Mouse (Mus musculus): ENCODE results near the gene Orai1. TPM values are rescaled to one million over a fixed set of nuclear protein-coding genes. Genes with fewer than 3 reads are reported as not detected.

Orai1 gene
- polyA plus RNA-seq, 1 experiment from 2014 or later = 12.5 TPM

DNA sequence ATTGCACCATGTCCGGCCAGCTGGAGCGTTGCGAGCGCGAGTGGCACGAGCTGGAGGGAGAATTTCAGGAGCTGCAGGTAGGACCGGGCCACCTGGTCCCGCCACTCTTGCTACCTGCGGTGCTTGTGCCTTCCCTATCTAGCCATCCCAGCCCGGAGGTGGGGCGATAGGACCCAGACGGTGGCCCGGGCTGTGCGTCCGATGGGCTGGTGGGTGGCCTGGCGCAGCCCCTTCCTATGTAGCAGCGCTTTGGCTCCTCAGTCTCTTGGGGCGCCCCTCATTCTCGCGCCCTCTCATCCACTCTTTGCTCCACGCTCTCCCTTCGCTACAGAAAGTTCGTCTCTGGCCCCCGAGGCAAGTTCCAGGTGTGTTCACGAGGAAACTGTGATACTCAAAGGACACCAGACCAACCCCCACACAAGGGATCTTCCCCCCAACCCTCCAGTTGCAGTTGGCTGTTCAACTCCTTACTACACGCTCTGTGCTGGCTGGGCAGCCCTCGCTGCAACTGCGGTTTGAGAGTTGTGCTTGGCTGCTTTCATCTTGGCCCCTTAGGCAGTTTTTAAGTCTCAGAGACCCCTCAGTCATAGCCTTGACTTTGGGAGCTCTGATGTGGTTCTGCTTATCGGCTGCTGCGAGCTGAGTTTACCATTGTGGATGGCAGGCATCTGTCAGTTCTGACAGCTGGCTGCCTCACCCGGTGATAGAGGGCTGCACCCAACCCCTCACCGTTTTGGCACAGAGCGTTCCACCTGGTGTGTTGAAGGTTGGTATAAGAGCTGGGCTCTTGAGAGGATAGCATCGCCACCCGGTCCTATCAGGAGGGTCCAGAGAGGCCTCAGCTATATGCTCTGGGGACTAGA lies 61.8 kb downstream of the Orai1 start:
- Histone ChIP-seq H3K4me3 (peak overlapping the region; percentile 74), H3K9ac (peak overlapping the region; percentile 80), H3K4me2 (peak overlapping the region; percentile 97), H3K27me3 (no peaks in the 10 kb centered on the region), H3K36me3 (no peaks in the 10 kb centered on the region), H3K9me3 (no peaks in the 10 kb centered on the region), H3K4me1 (peaks cover 24% of the 10 kb centered on the region), H3K27ac (peak overlapping the region; percentile 73)
- ATAC-seq (ENCODE audit: insufficient number of reproducible peaks, insufficient read depth, low FRiP score, low TSS enrichment, low read depth) = peak; percentile 81
- WGBS = 3% methylated on average over 35 of the region's 35 CpGs

DNA sequence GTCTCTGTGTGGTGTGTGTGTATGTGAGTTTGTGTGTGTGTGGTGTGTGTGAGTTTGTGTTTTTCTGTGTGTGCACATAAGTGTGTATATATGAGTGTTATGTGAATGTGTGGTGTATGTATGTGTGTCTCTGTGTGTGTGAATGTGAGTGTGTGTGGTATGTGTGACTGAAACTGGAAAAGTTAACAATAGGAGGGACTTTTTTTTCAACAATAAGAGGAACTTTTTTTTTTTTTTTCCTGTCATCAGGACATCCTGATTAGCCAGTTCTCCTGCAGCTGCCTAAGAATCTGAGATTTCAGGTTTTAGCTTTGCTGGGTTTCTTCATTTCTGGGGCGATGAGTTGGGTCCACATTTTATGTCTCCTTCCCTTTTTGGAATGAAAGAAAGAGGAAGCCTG lies 64.7 kb downstream of the Orai1 start:
- Histone ChIP-seq H3K9ac (0 out of 2 replicates have a peak overlapping the region, but pooled peaks have one; percentile 7), H3K4me2 (no peak overlapping the region), H3K36me3 (no peaks in the 10 kb centered on the region), H3K9me3 (no peaks in the 10 kb centered on the region), H3K27me3 (no peaks in the 10 kb centered on the region), H3K27ac (0 out of 2 replicates have a peak overlapping the region, but pooled peaks have one; percentile 29), H3K4me3 (no peak overlapping the region), H3K4me1 (peaks cover 24% of the 10 kb centered on the region)
- WGBS = 86% methylated on average over 1 of the region's 1 CpGs
- no peak for ATAC-seq (ENCODE audit: insufficient number of reproducible peaks, insufficient read depth, low FRiP score, low TSS enrichment, low read depth)

DNA sequence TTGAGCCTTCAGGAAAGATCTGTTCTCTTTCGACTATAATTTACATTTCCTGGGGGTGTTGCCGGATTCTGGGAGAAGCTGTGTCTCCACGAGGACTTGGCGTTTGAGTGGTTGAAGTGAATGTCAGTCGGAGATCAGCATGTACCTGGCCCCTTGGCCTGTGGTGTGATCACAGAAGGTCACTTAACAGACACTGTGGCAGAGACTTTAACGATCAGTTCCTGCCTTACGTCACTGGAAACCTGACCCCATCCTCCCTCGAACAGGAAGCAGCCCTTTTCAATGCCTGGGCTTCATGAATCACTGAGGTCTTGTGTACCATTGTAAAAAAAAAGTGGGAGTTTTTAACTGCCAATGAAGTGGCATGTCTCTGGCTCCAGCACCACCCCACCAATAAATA lies 65.2 kb downstream of the Orai1 start:
- H3K9me3 ChIP-seq = no peaks in the 10 kb centered on the region
- ATAC-seq (ENCODE audit: insufficient number of reproducible peaks, insufficient read depth, low FRiP score, low TSS enrichment, low read depth) = no peak
- WGBS = 49% methylated on average over 8 of the region's 8 CpGs
- no peak overlapping the region for H3K4me2 ChIP-seq
- H3K4me3 ChIP-seq = no peak overlapping the region
- H3K9ac ChIP-seq = no peak overlapping the region
- H3K27ac ChIP-seq = 0 out of 2 replicates have a peak overlapping the region, but pooled peaks have one; percentile 29
- H3K4me1 ChIP-seq = peaks cover 24% of the 10 kb centered on the region
- H3K36me3 ChIP-seq = no peaks in the 10 kb centered on the region
- H3K27me3 ChIP-seq = no peaks in the 10 kb centered on the region

Other genes starting within 250 kb of the Orai1 start
- gene Camkk2, start 235.7 kb upstream of the Orai1 start, polyA plus RNA-seq (2015; fragmentation: Nextera tagmentation; extraction: Ambion mirVana) = 39.9 and 47.3 TPM in 2 replicates
- gene Anapc5, start 193.7 kb upstream of the Orai1 start, polyA plus RNA-seq (2015; fragmentation: Nextera tagmentation; extraction: Ambion mirVana) = 437 and 454 TPM in 2 replicates
- 38.9 and 43.0 TPM in 2 replicates for gene Rnf34, start 165.0 kb upstream of the Orai1 start, polyA plus RNA-seq (2015; fragmentation: Nextera tagmentation; extraction: Ambion mirVana)
- gene Kdm2b, start 25.3 kb upstream of the Orai1 start, polyA plus RNA-seq (2015; fragmentation: Nextera tagmentation; extraction: Ambion mirVana) = 61.6 and 61.9 TPM in 2 replicates
- gene Morn3, start 31.9 kb downstream of the Orai1 start, polyA plus RNA-seq (2015; fragmentation: Nextera tagmentation; extraction: Ambion mirVana) = not detected in 2 replicates
- gene Tmem120b, start 53.3 kb downstream of the Orai1 start, polyA plus RNA-seq (2015; fragmentation: Nextera tagmentation; extraction: Ambion mirVana) = 14.4 and 15.8 TPM in 2 replicates
- gene Rhof, start 117.6 kb downstream of the Orai1 start, polyA plus RNA-seq (2015; fragmentation: Nextera tagmentation; extraction: Ambion mirVana) = 5.6 and 6.6 TPM in 2 replicates
- 12.3 and 13.0 TPM in 2 replicates for gene Setd1b, start 127.1 kb downstream of the Orai1 start, polyA plus RNA-seq (2015; fragmentation: Nextera tagmentation; extraction: Ambion mirVana)
- 95.3 and 107 TPM in 2 replicates for gene Psmd9, start 154.3 kb downstream of the Orai1 start, polyA plus RNA-seq (2015; fragmentation: Nextera tagmentation; extraction: Ambion mirVana)
- 0.65 TPM in 1 of 2 replicates, not detected in the other for gene Hpd, start 167.7 kb downstream of the Orai1 start, polyA plus RNA-seq (2015; fragmentation: Nextera tagmentation; extraction: Ambion mirVana)
- 1.4 and 1.7 TPM in 2 replicates for gene Wdr66, start 237.0 kb downstream of the Orai1 start, polyA plus RNA-seq (2015; fragmentation: Nextera tagmentation; extraction: Ambion mirVana)

Data from embryonic facial prominence, embryonic 13.5 days (tissue).